Mouse (Mus musculus): ENCODE measurements at regions not wholly inside any gene's neighbourhood (a gene's known extent, or its start where the extent isn't known, plus 50 kb on each side); places are given as distances from the start of the nearest gene placed in this dataset.

- TF ChIP-seq CTCF (conservative IDR thresholded peaks at IDR 0.05; ENCODE audit: low read length) (no peak), NANOG (IDR thresholded peaks at IDR 0.05; ENCODE audit: borderline replicate concordance, low read length) (no peak), POU5F1 (IDR thresholded peaks at IDR 0.05; ENCODE audit: borderline replicate concordance, low read length) (no peak)
Observed at GRCm38 (mm10) chr9:46751981-46752380, 246.6 kb upstream of the Gm4791 start.
